Mouse (Mus musculus): ENCODE results near the gene Mb. TPM values are rescaled to one million over a fixed set of nuclear protein-coding genes. Genes with fewer than 3 reads are reported as not detected.

Gene Mb
- polyA plus RNA-seq, 1 experiment = 1,055 TPM

DNA sequence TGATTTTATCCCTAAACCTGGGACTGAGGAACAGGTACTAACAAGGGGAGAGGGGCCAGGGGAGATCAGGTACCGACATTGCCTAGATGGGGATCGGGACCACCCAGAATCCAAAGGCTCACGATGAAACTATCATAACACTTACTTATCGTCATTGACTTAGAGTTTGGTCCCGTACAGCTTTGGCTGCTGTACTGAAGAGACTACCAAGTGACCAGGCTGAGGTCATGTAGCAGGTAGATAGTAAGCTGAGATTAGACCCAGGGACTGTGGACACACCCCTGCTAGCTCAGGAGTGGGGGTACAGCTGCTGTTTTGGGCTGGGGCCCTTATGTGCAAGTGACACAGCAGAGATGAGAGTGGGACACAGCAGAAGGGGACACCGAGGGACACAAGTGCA, 34.0 kb downstream of the Mb start:
- H3K4me2 ChIP-seq (ENCODE audit: low read depth) = no peak overlapping the region
- H3K4me3 ChIP-seq = no peak overlapping the region
- no peak overlapping the region for H3ac ChIP-seq (ENCODE audit: control insufficient read depth, insufficient read length)
- no peaks in the 10 kb centered on the region for H3K79me2 ChIP-seq (ENCODE audit: control insufficient read depth, insufficient read depth)
- H3K36me3 ChIP-seq (ENCODE audit: control insufficient read depth, insufficient read depth) = no peaks in the 10 kb centered on the region
- H3K27me3 ChIP-seq (ENCODE audit: control insufficient read depth, insufficient read depth, insufficient read length) = no peaks in the 10 kb centered on the region
- TF ChIP-seq MYOG (IDR thresholded peaks at IDR 0.05; ENCODE audit: control insufficient read depth in 1 of 3, insufficient read depth in 1 of 3, insufficient read length in 2 of 3, low read depth in 2 of 3) (peak in 1 of 3 experiments; percentile 6), SRF (IDR thresholded peaks at IDR 0.05; ENCODE audit: control insufficient read depth, insufficient read length, low read depth) (no peak)

DNA sequence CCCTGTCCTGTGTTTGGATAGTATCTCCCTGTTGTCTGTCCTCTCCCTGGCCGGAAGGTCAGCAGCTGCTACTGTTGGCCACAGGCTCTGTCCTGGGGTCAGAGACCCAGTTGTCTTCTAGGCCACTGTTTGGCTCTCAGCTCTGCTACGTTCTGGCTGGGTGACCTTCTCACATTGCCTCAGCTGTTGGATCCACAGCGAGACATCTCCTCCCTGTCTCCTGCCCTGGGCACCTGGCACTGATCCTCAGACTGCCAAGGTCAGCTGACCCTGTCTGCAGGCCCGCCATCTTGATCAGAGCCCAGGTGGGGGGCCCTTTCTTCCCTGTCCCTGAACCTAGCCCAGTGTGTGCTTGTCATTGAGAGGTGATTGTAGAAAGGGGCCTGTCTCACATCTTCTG, 35.5 kb downstream of the Mb start:
- Histone ChIP-seq H3K36me3 (ENCODE audit: control insufficient read depth, insufficient read depth) (no peaks in the 10 kb centered on the region), H3K4me3 (no peak overlapping the region), H3K4me2 (ENCODE audit: low read depth) (no peak overlapping the region), H3K27me3 (ENCODE audit: control insufficient read depth, insufficient read depth, insufficient read length) (no peaks in the 10 kb centered on the region), H3K79me2 (ENCODE audit: control insufficient read depth, insufficient read depth) (no peaks in the 10 kb centered on the region), H3ac (ENCODE audit: control insufficient read depth, insufficient read length) (no peak overlapping the region)
- no peak for TF ChIP-seq E2F4 (IDR thresholded peaks at IDR 0.05; ENCODE audit: insufficient read depth)
- TF ChIP-seq POLR2A (IDR thresholded peaks at IDR 0.05; ENCODE audit: insufficient read length, low read depth) = peak; percentile 57
- TF ChIP-seq MYOD1 (IDR thresholded peaks at IDR 0.05; ENCODE audit: control insufficient read depth in 1 of 3, insufficient read length in 2 of 3, low read depth in 2 of 3) = peak; percentile 95 to 99 (median 98)
- TF ChIP-seq MYOG (IDR thresholded peaks at IDR 0.05; ENCODE audit: control insufficient read depth in 1 of 3, insufficient read depth in 1 of 3, insufficient read length in 2 of 3, low read depth in 2 of 3) = peak; percentile 100
- TF ChIP-seq REST (IDR thresholded peaks at IDR 0.05; ENCODE audit: insufficient read depth, insufficient read length) = no peak
- TF ChIP-seq MAX (IDR thresholded peaks at IDR 0.05; ENCODE audit: low read depth) = no peak
- TF ChIP-seq SRF (IDR thresholded peaks at IDR 0.05; ENCODE audit: control insufficient read depth, insufficient read length, low read depth) = no peak
- peak; percentile 99 for TF ChIP-seq TCF12 (IDR thresholded peaks at IDR 0.05; ENCODE audit: insufficient read depth, poor library complexity, severe bottlenecking)
- TF ChIP-seq CEBPB (IDR thresholded peaks at IDR 0.05; ENCODE audit: insufficient read depth, poor library complexity, severe bottlenecking) = no peak
- peak; percentile 97 for TF ChIP-seq TCF3 (IDR thresholded peaks at IDR 0.05; ENCODE audit: insufficient read length, low read depth)
- peak; percentile 80 for TF ChIP-seq USF1 (IDR thresholded peaks at IDR 0.05; ENCODE audit: low read depth)

DNA sequence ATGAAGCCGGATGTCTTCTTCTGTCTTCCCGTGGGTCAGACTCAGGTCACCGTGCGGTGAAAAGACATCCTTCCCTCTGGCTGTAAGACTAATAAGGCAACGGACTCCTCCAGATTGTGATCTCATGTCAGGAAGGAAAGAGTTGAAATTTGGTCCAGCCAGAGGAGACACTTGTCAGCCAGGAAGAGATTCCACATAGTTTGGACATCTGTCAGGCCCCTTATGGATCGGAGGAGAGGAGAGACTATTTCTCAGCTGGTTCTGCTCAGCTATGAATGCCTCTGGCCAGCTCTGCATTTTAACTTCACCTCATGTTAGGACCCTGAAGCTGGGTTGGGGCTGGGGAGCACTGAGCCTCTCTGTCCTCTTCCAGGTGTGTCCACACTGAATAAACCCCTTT, 36.0 kb downstream of the Mb start:
- Histone ChIP-seq H3K4me3 (no peak overlapping the region), H3K36me3 (ENCODE audit: control insufficient read depth, insufficient read depth) (no peaks in the 10 kb centered on the region), H3K79me2 (ENCODE audit: control insufficient read depth, insufficient read depth) (no peaks in the 10 kb centered on the region), H3K4me2 (ENCODE audit: low read depth) (peak overlapping the region; percentile 40), H3K27me3 (ENCODE audit: control insufficient read depth, insufficient read depth, insufficient read length) (no peaks in the 10 kb centered on the region), H3ac (ENCODE audit: control insufficient read depth, insufficient read length) (no peak overlapping the region)
- TF ChIP-seq POLR2A (IDR thresholded peaks at IDR 0.05; ENCODE audit: insufficient read length, low read depth) (no peak), MAX (IDR thresholded peaks at IDR 0.05; ENCODE audit: low read depth) (no peak), TCF12 (IDR thresholded peaks at IDR 0.05; ENCODE audit: insufficient read depth, poor library complexity, severe bottlenecking) (no peak), SRF (IDR thresholded peaks at IDR 0.05; ENCODE audit: control insufficient read depth, insufficient read length, low read depth) (no peak), REST (IDR thresholded peaks at IDR 0.05; ENCODE audit: insufficient read depth, insufficient read length) (no peak), TCF3 (IDR thresholded peaks at IDR 0.05; ENCODE audit: insufficient read length, low read depth) (no peak), POLR2AphosphoS2 (IDR thresholded peaks at IDR 0.05; ENCODE audit: insufficient read length, low read depth) (no peak), E2F4 (IDR thresholded peaks at IDR 0.05; ENCODE audit: insufficient read depth) (no peak), CEBPB (IDR thresholded peaks at IDR 0.05; ENCODE audit: insufficient read depth, poor library complexity, severe bottlenecking) (no peak), MYOG (IDR thresholded peaks at IDR 0.05; ENCODE audit: control insufficient read depth in 1 of 3, insufficient read depth in 1 of 3, insufficient read length in 2 of 3, low read depth in 2 of 3) (no peak), MYOD1 (IDR thresholded peaks at IDR 0.05; ENCODE audit: control insufficient read depth in 1 of 3, insufficient read length in 2 of 3, low read depth in 2 of 3) (no peak), USF1 (IDR thresholded peaks at IDR 0.05; ENCODE audit: low read depth) (no peak)

DNA sequence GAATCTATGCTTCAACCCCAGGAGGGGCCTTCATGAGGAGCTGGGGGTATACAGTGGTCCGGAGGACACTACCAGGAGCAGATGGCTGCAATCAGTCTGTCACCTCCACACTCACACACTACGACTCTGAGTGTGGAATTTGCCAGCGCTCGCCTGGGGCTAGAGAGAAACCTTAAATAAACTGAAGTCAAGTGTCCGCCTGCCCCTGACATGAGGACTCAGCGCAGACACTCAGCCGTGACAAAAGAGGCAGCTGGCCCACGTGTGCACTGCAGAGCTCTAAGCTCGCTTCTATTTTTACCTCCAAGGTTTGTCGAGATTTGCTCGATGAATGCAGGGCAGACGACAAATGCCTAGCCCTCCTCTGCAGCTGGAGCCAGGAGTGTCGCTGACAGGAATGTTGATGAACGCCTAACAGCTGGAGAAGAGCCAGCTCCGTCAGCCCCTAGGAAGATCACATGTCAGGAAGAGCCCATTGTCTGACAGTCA, 36.7 kb downstream of the Mb start:
- H3K36me3 ChIP-seq (ENCODE audit: control insufficient read depth, insufficient read depth) = no peaks in the 10 kb centered on the region
- TF ChIP-seq CEBPB (IDR thresholded peaks at IDR 0.05; ENCODE audit: insufficient read depth, poor library complexity, severe bottlenecking) (no peak), TCF3 (IDR thresholded peaks at IDR 0.05; ENCODE audit: insufficient read length, low read depth) (peak; percentile 89), MAX (IDR thresholded peaks at IDR 0.05; ENCODE audit: low read depth) (no peak), POLR2AphosphoS2 (IDR thresholded peaks at IDR 0.05; ENCODE audit: insufficient read length, low read depth) (no peak), MYOG (IDR thresholded peaks at IDR 0.05; ENCODE audit: control insufficient read depth in 1 of 3, insufficient read depth in 1 of 3, insufficient read length in 2 of 3, low read depth in 2 of 3) (peak; percentile 93 to 97 (median 93)), MYOD1 (IDR thresholded peaks at IDR 0.05; ENCODE audit: control insufficient read depth in 1 of 3, insufficient read length in 2 of 3, low read depth in 2 of 3) (peak; percentile 75 to 94 (median 92)), E2F4 (IDR thresholded peaks at IDR 0.05; ENCODE audit: insufficient read depth) (no peak), SRF (IDR thresholded peaks at IDR 0.05; ENCODE audit: control insufficient read depth, insufficient read length, low read depth) (no peak), TCF12 (IDR thresholded peaks at IDR 0.05; ENCODE audit: insufficient read depth, poor library complexity, severe bottlenecking) (peak; percentile 95), REST (IDR thresholded peaks at IDR 0.05; ENCODE audit: insufficient read depth, insufficient read length) (no peak), USF1 (IDR thresholded peaks at IDR 0.05; ENCODE audit: low read depth) (peak; percentile 35), POLR2A (IDR thresholded peaks at IDR 0.05; ENCODE audit: insufficient read length, low read depth) (peak; percentile 43)
- no peak overlapping the region for H3K4me3 ChIP-seq
- no peak overlapping the region for H3ac ChIP-seq (ENCODE audit: control insufficient read depth, insufficient read length)
- peak overlapping the region; percentile 47 for H3K4me2 ChIP-seq (ENCODE audit: low read depth)
- H3K79me2 ChIP-seq (ENCODE audit: control insufficient read depth, insufficient read depth) = no peaks in the 10 kb centered on the region
- no peaks in the 10 kb centered on the region for H3K27me3 ChIP-seq (ENCODE audit: control insufficient read depth, insufficient read depth, insufficient read length)

DNA sequence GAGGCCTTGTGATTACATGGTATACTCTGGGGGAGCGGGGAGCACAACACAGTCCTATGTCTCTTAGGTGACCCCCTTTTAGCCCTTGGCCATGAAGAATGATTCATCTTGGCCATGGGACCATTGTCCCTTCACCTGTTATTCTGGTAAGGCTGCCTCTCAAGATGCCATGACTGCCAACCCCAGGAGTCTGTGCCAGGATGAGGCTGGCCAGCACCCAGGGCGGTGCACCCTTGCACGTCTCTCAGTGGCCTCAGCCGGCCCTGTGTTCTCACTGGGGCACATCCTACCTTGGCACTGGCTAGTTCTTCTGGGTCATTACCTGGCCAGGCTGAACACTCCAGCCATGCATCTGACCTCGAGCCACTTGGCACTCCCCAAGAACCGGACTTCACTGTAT, 41.6 kb downstream of the Mb start:
- peak in 1 of 3 experiments; percentile 87 for TF ChIP-seq MYOD1 (IDR thresholded peaks at IDR 0.05; ENCODE audit: control insufficient read depth in 1 of 3, insufficient read length in 2 of 3, low read depth in 2 of 3)
- peak; percentile 11 to 70 (median 12) for TF ChIP-seq MYOG (IDR thresholded peaks at IDR 0.05; ENCODE audit: control insufficient read depth in 1 of 3, insufficient read depth in 1 of 3, insufficient read length in 2 of 3, low read depth in 2 of 3)
- TF ChIP-seq REST (IDR thresholded peaks at IDR 0.05; ENCODE audit: insufficient read depth, insufficient read length) = no peak
- TF ChIP-seq POLR2AphosphoS2 (IDR thresholded peaks at IDR 0.05; ENCODE audit: insufficient read length, low read depth) = peak; percentile 8
- no peak overlapping the region for H3K4me2 ChIP-seq (ENCODE audit: low read depth)
- H3K36me3 ChIP-seq (ENCODE audit: control insufficient read depth, insufficient read depth) = no peaks in the 10 kb centered on the region
- no peak overlapping the region for H3ac ChIP-seq (ENCODE audit: control insufficient read depth, insufficient read length)
- no peaks in the 10 kb centered on the region for H3K27me3 ChIP-seq (ENCODE audit: control insufficient read depth, insufficient read depth, insufficient read length)
- no peaks in the 10 kb centered on the region for H3K79me2 ChIP-seq (ENCODE audit: control insufficient read depth, insufficient read depth)
- no peak overlapping the region for H3K4me3 ChIP-seq
